Mouse (Mus musculus): ENCODE measurements around the gene Galr3.

GRCm38 (mm10) chr15:79011550-79011949, 30.1 kb upstream of the Galr3 start:
- TF ChIP-seq CTCF (IDR thresholded peaks at IDR 0.05; ENCODE audit: low read depth) (no peak), EP300 (IDR thresholded peaks at IDR 0.05; ENCODE audit: low read depth) (no peak)

Data from heart, postnatal 0 days (tissue).